In genomic region chr2:77896843-77897557, GRCm38 (mm10) we compare ENCODE assay signal across 11 mouse cellular contexts. TPM values are rescaled to one million over a fixed set of nuclear protein-coding genes. Genes with fewer than 3 reads are reported as not detected.
DNase-seq lines count a peak whose midpoint lies in the region; ATAC-seq lines count a peak whose summit lies in the region.
"Had no signal": no experiment of that assay in that cellular context is flagged by ENCODE, and none has a peak within 500 bp of the region (broad histone marks: within the 10 kb centered on the region; RNA-seq: fewer than 3 reads in every experiment).

No protein-coding gene starts in this region.

- peak; percentile 68 for ATAC-seq in frontal cortex, adult (ENCODE audit: low TSS enrichment)
- ATAC-seq: intestine, postnatal 0 days had no signal

- no peak for DNase-seq in frontal cortex, adult 2 months (ENCODE audit: extremely low spot score in 1 of 2, low spot score in 1 of 2)
- DNase-seq in right cerebral cortex, postnatal 10 days (ENCODE audit: low spot score in 2 of 2) = peak; percentile 47 to 60
- no peak for DNase-seq in right cerebral cortex, postnatal 14 days
- peak; percentile 72 to 82 for DNase-seq in cerebellum, postnatal 14 days
- peak; percentile 29 to 58 for DNase-seq in layer of hippocampus, postnatal 36 days
- no peak for DNase-seq in ovary, postnatal 14 days (ENCODE audit: low spot score)
- no peak for DNase-seq in spleen, adult 18-20 months
- DNase-seq: heart, postnatal 14 days; lung, adult 2 months had no signal

RNA-seq across cellular contexts. Expression of gene Cwc22, which starts 49.2 kb away (rescaled TPM):
- polyA plus RNA-seq in frontal cortex, adult 2 months (2012; rRNA removed) = 22.5 and 27.8 TPM in 2 replicates
- 10 to 100 TPM; 23.0 to 28.7 TPM for total RNA-seq in layer of hippocampus, postnatal 36 days (2021)

Comparison
In these comparisons a context has a peak if more than half of its experiments do, and no peak if none do; other contexts are left out.
1. DNase-seq: peak in right cerebral cortex, postnatal 10 days (2 of 2), cerebellum, postnatal 14 days (2 of 2) and layer of hippocampus, postnatal 36 days (2 of 2); none in frontal cortex, adult 2 months (0 of 2), right cerebral cortex, postnatal 14 days (single experiment), ovary, postnatal 14 days (single experiment) and spleen, adult 18-20 months (0 of 2).